Mouse (Mus musculus): ENCODE measurements around the gene Resp18.

Resp18 gene

GRCm38 (mm10) chr1:75277195-75278188 lies 723 bp downstream of the Resp18 start:
- DNase-seq (ENCODE audit: low read depth, low spot score): peak; percentile 83

- peak; percentile 86 for DNase-seq (ENCODE audit: low read depth, low spot score)
Observed at GRCm38 (mm10) chr1:75264091-75264880, 13.9 kb downstream of the Resp18 start, which contains the start of gene Ptprn. Gene Ptprn, minus strand, starts transcription at chr1:75264502.

GRCm38 (mm10) chr1:75262969-75263951 lies 15.0 kb downstream of the Resp18 start:
- DNase-seq (ENCODE audit: low read depth, low spot score): peak; percentile 90

GRCm38 (mm10) chr1:75261278-75261677 lies 16.9 kb downstream of the Resp18 start:
- DNase-seq (ENCODE audit: low read depth, low spot score): no peak

GRCm38 (mm10) chr1:75255516-75256046 lies 22.6 kb downstream of the Resp18 start:
- DNase-seq (ENCODE audit: low read depth, low spot score): no peak

GRCm38 (mm10) chr1:75254625-75255013 lies 23.6 kb downstream of the Resp18 start:
- DNase-seq (ENCODE audit: low read depth, low spot score): no peak

GRCm38 (mm10) chr1:75253849-75254624 lies 24.2 kb downstream of the Resp18 start:
- DNase-seq (ENCODE audit: low read depth, low spot score): peak; percentile 82

GRCm38 (mm10) chr1:75253029-75253428 lies 25.2 kb downstream of the Resp18 start:
- DNase-seq (ENCODE audit: low read depth, low spot score): peak; percentile 61

GRCm38 (mm10) chr1:75252308-75252707 lies 25.9 kb downstream of the Resp18 start:
- no peak for DNase-seq (ENCODE audit: low read depth, low spot score)

GRCm38 (mm10) chr1:75251112-75251970 lies 26.9 kb downstream of the Resp18 start:
- DNase-seq (ENCODE audit: low read depth, low spot score): peak; percentile 92

- DNase-seq (ENCODE audit: low read depth, low spot score): peak; percentile 42
Observed at GRCm38 (mm10) chr1:75250498-75250897, 27.7 kb downstream of the Resp18 start.

- DNase-seq (ENCODE audit: low read depth, low spot score): no peak
Observed at GRCm38 (mm10) chr1:75248041-75248772, 30.0 kb downstream of the Resp18 start.

- no peak for DNase-seq (ENCODE audit: low read depth, low spot score)
Observed at GRCm38 (mm10) chr1:75247071-75247930, 30.9 kb downstream of the Resp18 start.

GRCm38 (mm10) chr1:75244836-75245235 lies 33.4 kb downstream of the Resp18 start:
- peak; percentile 95 for DNase-seq (ENCODE audit: low read depth, low spot score)

GRCm38 (mm10) chr1:75244175-75244826 lies 33.9 kb downstream of the Resp18 start:
- DNase-seq (ENCODE audit: low read depth, low spot score): no peak

- DNase-seq (ENCODE audit: low read depth, low spot score): no peak
Observed at GRCm38 (mm10) chr1:75243411-75243810, 34.8 kb downstream of the Resp18 start.

GRCm38 (mm10) chr1:75239591-75239990 lies 38.6 kb downstream of the Resp18 start:
- DNase-seq (ENCODE audit: low read depth, low spot score): no peak
